Mouse (Mus musculus) lung, adult 2 months (tissue): ENCODE data around the gene Prelid3b.

ENCODE experiments used
- CTCF ChIP-seq: fragments of 200-500 bp; IDR thresholded peaks from 2 replicates; pipeline ENCODE4 v1.5.1; 2011; ENCODE audit warnings: mild to moderate bottlenecking, low read length, control low read depth; ENCODE audit not compliant: insufficient read depth
- POLR2A ChIP-seq: fragments of 200-500 bp; IDR thresholded peaks from 2 replicates; pipeline ENCODE4 v1.6.1; 2011; ENCODE audit warnings: low read depth, mild to moderate bottlenecking, control low read depth, low read length, borderline replicate concordance; ENCODE audit errors: extremely low read depth

- TF ChIP-seq CTCF = no peak
- no peak for TF ChIP-seq POLR2A
Measured at GRCm38 (mm10) chr2:174446905-174447304, 26.0 kb downstream of the Prelid3b start.
